Mouse (Mus musculus): ENCODE measurements around the gene A430078G23Rik.

A430078G23Rik gene

GRCm38 (mm10) chr8:3411085-3411484, 57.9 kb downstream of the A430078G23Rik start:
- DNase-seq (ENCODE audit: low spot score) = no peak

DNA sequence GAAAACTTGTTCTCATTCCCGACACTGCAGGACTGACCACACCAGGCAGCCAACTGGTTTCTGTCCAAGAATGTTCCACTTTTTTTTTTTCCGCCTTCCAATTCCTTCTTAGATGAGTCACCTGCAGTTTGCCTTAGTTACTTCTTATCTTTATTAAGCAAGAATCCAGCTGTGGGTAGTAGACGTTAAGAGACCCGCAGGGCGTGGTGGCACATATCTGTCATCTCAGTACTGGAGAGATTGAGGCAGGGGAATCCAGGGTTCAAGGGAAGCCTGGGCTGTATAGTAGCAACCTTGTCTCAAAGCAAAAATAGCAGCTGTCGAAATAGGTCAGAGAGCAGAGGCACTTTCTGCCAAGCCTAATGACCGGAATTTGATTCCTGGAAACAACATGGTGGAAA, 58.7 kb downstream of the A430078G23Rik start:
- DNase-seq (ENCODE audit: low spot score) = no peak

DNA sequence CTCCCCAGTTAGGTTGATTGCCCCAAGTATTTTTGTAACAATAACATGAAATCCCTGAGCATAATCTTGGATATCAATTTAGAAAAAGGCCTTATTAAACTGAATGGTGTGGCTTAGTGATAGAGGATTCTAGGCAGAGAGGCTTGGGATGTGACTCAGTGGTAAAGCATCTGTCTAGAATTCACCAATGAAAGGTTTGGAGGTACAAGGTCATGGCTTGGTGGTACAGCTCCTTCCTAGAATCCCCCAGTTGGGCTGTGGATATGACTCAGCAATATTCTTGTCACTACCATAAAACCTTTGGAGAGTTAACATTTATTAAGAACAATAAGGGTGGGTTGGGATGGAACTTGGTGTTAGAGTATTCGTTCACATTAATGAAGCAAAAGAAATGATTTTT, 59.6 kb downstream of the A430078G23Rik start:
- DNase-seq (ENCODE audit: low spot score) = no peak

GRCm38 (mm10) chr8:3414639-3415190, 61.5 kb downstream of the A430078G23Rik start:
- DNase-seq (ENCODE audit: low spot score) = no peak

DNA sequence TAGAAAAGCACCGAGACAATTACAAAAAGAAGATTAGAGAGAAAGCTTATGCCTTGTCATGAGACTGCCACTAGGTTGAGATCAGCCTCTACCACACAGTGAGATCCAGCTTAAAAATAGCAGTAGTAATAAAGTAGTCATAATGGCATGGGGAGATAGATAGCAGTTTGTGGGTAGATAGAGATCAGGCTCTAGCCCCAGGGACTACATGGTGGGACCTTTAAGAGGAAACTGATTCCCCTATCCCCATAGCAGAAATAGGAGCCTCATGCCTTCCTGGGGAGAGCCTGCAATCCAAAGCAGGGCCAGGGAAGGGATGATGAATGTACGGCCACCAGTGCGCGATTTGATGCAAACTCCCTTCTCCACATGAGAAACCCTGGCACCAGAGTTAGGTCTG, 62.0 kb downstream of the A430078G23Rik start:
- DNase-seq (ENCODE audit: low spot score) = no peak

DNA sequence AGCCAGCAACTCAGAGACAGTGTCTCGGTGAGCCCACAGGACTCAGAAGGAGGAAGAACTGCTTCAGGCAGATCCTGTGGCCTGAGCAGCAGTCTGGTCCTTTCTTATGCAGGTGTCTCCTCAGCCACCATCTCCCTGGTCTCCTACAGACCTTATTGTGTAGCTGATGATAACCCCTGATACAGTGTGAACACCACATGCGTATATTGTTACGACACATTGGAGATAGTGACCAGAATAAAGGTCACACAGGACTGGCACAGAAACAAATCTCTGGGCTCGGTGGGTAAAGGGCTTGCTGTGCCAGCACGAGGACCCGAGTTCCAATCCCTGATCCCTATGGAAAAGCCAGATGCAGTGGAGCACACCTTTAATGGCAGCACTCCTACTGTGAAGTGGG, 62.4 kb downstream of the A430078G23Rik start:
- DNase-seq (ENCODE audit: low spot score) = no peak

DNA sequence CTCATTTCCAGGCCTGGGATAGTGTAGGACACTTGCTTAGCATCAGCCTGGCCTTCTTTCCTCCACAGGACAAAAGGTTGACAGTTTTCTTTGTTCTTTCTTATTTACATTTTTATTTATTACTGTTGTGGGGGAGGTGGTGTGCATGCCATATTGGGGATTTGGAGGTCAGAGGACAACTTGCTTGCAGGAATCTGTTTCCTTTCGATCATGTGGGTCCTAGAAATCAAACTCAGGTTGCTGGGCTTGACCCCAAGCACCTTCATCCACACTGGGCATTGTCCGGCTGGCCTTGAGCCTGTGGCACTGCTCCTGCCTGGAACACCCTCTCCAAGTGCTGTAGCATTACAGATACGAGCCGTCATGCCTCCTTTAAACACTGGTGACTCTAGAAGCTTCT, 63.6 kb downstream of the A430078G23Rik start:
- DNase-seq (ENCODE audit: low spot score) = no peak

DNA sequence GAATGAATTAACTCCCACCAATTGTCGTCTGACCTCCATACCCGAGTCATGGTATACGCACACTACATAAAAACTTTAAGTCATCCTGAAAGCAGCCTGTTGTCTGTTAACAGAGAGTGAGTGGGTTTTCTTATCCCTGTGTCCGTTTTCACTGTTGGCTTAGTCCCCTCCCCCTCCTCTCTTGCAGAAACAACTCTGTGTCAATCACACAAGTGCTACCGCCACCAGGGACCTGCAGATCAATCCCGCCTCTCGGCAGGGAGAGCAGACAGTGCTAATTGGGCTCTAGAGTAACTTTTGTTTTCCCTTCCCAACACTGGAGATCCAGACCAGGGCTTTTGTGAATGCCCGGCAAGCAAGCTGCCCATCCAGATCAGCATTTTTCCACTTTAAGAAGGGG, 64.2 kb downstream of the A430078G23Rik start:
- DNase-seq (ENCODE audit: low spot score) = no peak

GRCm38 (mm10) chr8:3418101-3418500, 64.9 kb downstream of the A430078G23Rik start:
- no peak for DNase-seq (ENCODE audit: low spot score)

GRCm38 (mm10) chr8:3420105-3420706, 67.0 kb downstream of the A430078G23Rik start:
- no peak for DNase-seq (ENCODE audit: low spot score)

- DNase-seq (ENCODE audit: low spot score) = no peak
Measured at GRCm38 (mm10) chr8:3421507-3421906, 68.3 kb downstream of the A430078G23Rik start.

DNA sequence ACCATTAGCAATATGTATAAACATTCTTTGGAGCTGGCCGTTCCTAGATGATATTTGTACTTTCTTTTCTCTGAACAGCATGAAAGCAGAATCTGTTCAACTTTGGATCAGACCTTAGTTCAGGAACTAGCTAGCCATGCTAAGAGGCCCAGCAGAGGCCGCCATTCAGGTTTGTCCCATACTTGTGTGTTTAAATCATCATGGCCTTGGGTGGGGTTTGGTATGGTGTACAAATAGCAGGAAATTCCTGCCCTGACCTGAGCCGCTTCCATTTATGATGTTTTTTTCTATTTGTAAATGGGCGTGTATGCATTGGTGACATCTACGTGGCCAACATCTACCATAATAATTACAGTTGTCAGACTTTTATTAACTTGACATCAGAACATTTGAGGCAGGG, 72.0 kb downstream of the A430078G23Rik start:
- no peak for DNase-seq (ENCODE audit: low spot score)

DNA sequence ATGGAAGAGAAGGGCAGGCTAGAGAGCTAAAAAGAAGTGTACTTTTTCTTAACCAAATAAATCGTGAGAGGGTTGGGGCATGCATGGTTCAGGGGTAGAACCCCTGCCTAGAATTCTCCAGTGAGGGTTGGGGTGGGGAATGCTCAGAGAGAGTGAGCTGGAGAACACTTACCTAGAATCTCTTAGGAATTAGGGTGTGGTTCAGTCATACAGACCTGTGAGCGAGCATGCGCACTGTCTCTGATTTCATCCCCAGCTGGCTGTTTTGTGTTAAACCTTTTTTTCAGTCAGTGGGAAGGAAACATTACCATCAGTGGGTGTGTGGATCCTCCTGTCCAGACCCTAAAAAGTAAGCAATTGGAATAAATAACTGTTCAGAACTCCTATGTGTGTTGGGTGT, 73.0 kb downstream of the A430078G23Rik start:
- DNase-seq (ENCODE audit: low spot score) = no peak

DNA sequence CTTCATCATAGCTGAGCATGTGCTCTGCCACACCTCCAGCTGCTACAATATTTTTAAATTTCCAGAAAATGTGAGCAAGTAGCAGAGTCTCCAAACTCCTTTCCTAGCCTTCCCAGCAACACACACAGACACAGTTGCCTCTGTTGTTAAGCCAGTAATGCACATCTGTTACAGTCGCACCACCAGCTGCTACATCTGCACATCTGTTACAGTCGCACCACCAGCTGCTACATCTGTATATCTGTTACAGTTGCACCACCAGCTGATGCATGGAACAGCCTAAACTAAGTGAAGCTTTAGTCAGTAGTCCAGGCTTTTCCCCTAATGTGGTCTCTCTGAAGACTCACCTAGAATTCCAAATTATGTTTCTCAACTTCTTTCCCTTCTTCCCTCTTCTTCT, 75.2 kb downstream of the A430078G23Rik start:
- DNase-seq (ENCODE audit: low spot score) = no peak

GRCm38 (mm10) chr8:3429966-3430365, 76.8 kb downstream of the A430078G23Rik start:
- peak; percentile 73 for DNase-seq (ENCODE audit: low spot score)

DNA sequence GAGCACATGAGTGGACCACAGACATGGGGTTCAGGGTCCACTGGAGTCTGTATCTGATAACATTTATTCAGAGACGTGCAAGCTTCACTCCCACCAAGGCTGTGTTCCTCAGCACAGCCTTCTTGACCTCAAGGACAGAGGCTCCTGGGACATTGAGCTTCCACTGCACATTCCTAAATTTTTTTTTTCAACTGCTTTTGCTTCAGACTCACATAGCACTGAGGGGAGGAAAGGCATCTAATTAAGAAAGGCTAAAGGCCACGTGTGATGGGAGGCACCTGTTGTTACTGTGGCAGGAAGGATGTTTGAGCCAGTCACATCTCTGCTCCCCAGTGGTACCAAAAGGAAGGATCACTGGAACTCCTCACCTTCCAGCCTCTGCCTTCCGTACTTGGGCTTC, 77.9 kb downstream of the A430078G23Rik start:
- no peak for DNase-seq (ENCODE audit: low spot score)

GRCm38 (mm10) chr8:3436492-3436891, 83.3 kb downstream of the A430078G23Rik start:
- DNase-seq (ENCODE audit: low spot score) = no peak

GRCm38 (mm10) chr8:3439510-3439909, 86.3 kb downstream of the A430078G23Rik start:
- no peak for DNase-seq (ENCODE audit: low spot score)

Data from urinary bladder, postnatal 25 days (tissue).